Mouse (Mus musculus) CH12.LX (cell line): ENCODE data around the gene Emp1. TPM values are rescaled to one million over a fixed set of nuclear protein-coding genes. Genes with fewer than 3 reads are reported as not detected.

Experiments used
- DNase-seq: peaks from one replicate; pipeline ENCODE4 v3.0.0-alpha.2; 2013; ENCODE audit errors: extremely low read depth
- H3K27ac ChIP-seq: 2 replicates; pipeline ENCODE4 v1.5.1; 2012; ENCODE audit warnings: low read depth, mild to moderate bottlenecking, control low read depth, moderate library complexity; ENCODE audit not compliant: insufficient read depth
- H3K27me3 ChIP-seq: replicated peaks from 2 replicates; pipeline ENCODE3; 2012; ENCODE audit warnings: inconsistent platforms
- H3K36me3 ChIP-seq, 2 experiments: replicated peaks in 1 of 2; 2 replicates each; pipeline versions ENCODE3 to v1.6.1; 2012; ENCODE audit warnings: inconsistent platforms in 1 of 2, low read length in 1 of 2, mild to moderate bottlenecking in 1 of 2, mixed read lengths in 1 of 2, moderate library complexity in 1 of 2; ENCODE audit not compliant: control insufficient read depth in 1 of 2, insufficient read depth in 1 of 2
- H3K4me1 ChIP-seq, 2 experiments: 2 replicates each; pipeline ENCODE4 v1.6.1; 2012; ENCODE audit warnings: inconsistent platforms in 1 of 2, moderate library complexity in 1 of 2; ENCODE audit not compliant: insufficient read depth in 2 of 2, control insufficient read depth in 1 of 2
- H3K4me2 ChIP-seq: 2 replicates; pipeline ENCODE4 v1.6.1; 2012; ENCODE audit warnings: low read depth, mild to moderate bottlenecking, control low read depth; ENCODE audit not compliant: poor library complexity, insufficient read depth, severe bottlenecking
- H3K4me3 ChIP-seq, 3 experiments: fragments of 150-350 bp in 1 of 3; sonication (generic) in 1 of 3; replicated peaks in 1 of 3; 2 replicates each; pipeline versions ENCODE3 to v1.5.1; 2011 to 2012; ENCODE audit warnings: low read depth in 2 of 3, low read length in 2 of 3, mild to moderate bottlenecking in 2 of 3, moderate library complexity in 2 of 3, control low read depth in 1 of 3, improper control_type of control experiment in 1 of 3, inconsistent platforms in 1 of 3, mixed read lengths in 1 of 3; ENCODE audit not compliant: poor library complexity in 1 of 3
- H3K79me2 ChIP-seq: replicated peaks from 2 replicates; pipeline ENCODE4 v1.6.1; 2012; ENCODE audit warnings: mild to moderate bottlenecking, moderate library complexity; ENCODE audit not compliant: control insufficient read depth, poor library complexity, insufficient read depth, severe bottlenecking; ENCODE audit errors: extremely low read depth
- H3K9ac ChIP-seq: 2 replicates; pipeline ENCODE4 v1.6.1; 2012; ENCODE audit warnings: low read depth, mild to moderate bottlenecking, control low read depth, moderate library complexity; ENCODE audit not compliant: insufficient read depth
- H3K9me3 ChIP-seq: replicated peaks from 2 replicates; pipeline ENCODE3; 2012; ENCODE audit warnings: low read length, inconsistent platforms, mixed read lengths
- CTCF ChIP-seq, 2 experiments: IDR thresholded peaks in 1 of 2; conservative IDR thresholded peaks in 1 of 2; 2 replicates each; pipeline ENCODE4 v1.5.1; 2011 to 2012; ENCODE audit warnings: low read depth in 2 of 2, low read length in 2 of 2, improper control_type of control experiment in 1 of 2, inconsistent platforms in 1 of 2, mild to moderate bottlenecking in 1 of 2, moderate library complexity in 1 of 2
- ELF1 ChIP-seq: IDR thresholded peaks from 2 replicates; pipeline ENCODE4 v1.6.1; 2014; ENCODE audit warnings: low read depth, mild to moderate bottlenecking, inconsistent platforms, low read length, improper control_type of control experiment
- EP300 ChIP-seq: IDR thresholded peaks from 2 replicates; pipeline ENCODE4 v1.6.1; 2011; ENCODE audit warnings: low read length, improper control_type of control experiment
- ETS1 ChIP-seq: conservative IDR thresholded peaks from 2 replicates; pipeline ENCODE4 v1.6.1; 2012; ENCODE audit warnings: low read depth, mild to moderate bottlenecking, inconsistent platforms, low read length, improper control_type of control experiment, moderate library complexity
- JUN ChIP-seq: IDR thresholded peaks from 2 replicates; pipeline ENCODE4 v1.6.1; 2011; ENCODE audit warnings: low read depth, mild to moderate bottlenecking, low read length, improper control_type of control experiment, moderate library complexity; ENCODE audit not compliant: insufficient read depth
- JUND ChIP-seq: conservative IDR thresholded peaks from 2 replicates; pipeline ENCODE4 v1.6.1; 2011; ENCODE audit warnings: low read depth, low read length, improper control_type of control experiment
- MAFK ChIP-seq: IDR thresholded peaks from 2 replicates; pipeline ENCODE4 v1.6.1; 2011; ENCODE audit warnings: low read length, improper control_type of control experiment; ENCODE audit not compliant: insufficient replicate concordance
- MAZ ChIP-seq: IDR thresholded peaks from 2 replicates; pipeline ENCODE4 v1.6.1; 2012; ENCODE audit warnings: low read depth, mild to moderate bottlenecking, inconsistent platforms, low read length, improper control_type of control experiment, moderate library complexity
- MEF2A ChIP-seq: IDR thresholded peaks from 2 replicates; pipeline ENCODE4 v1.6.1; 2014; ENCODE audit warnings: low read depth, mild to moderate bottlenecking, inconsistent platforms, low read length, improper control_type of control experiment, borderline replicate concordance
- MYC ChIP-seq: IDR thresholded peaks from 2 replicates; pipeline ENCODE4 v1.6.1; 2011; ENCODE audit warnings: low read depth, mild to moderate bottlenecking, improper control_type of control experiment, low read length
- NELFE ChIP-seq: IDR thresholded peaks from 2 replicates; pipeline ENCODE4 v1.6.1; 2011; ENCODE audit warnings: low read depth, low read length, improper control_type of control experiment
- PAX5 ChIP-seq: IDR thresholded peaks from 2 replicates; pipeline ENCODE4 v1.6.1; 2012; ENCODE audit warnings: low read length, inconsistent platforms, mixed read lengths
- POLR2A ChIP-seq: IDR thresholded peaks from 2 replicates; pipeline ENCODE4 v1.6.1; 2011; ENCODE audit warnings: low read depth, mild to moderate bottlenecking, improper control_type of control experiment, low read length
- POLR2AphosphoS2 ChIP-seq: IDR thresholded peaks from 2 replicates; pipeline ENCODE4 v1.6.1; 2011; ENCODE audit warnings: low read depth, low read length, improper control_type of control experiment
- RAD21 ChIP-seq: IDR thresholded peaks from 2 replicates; pipeline ENCODE4 v1.6.1; 2011; ENCODE audit warnings: low read depth, mild to moderate bottlenecking, low read length, improper control_type of control experiment, moderate library complexity
- RCOR1 ChIP-seq: conservative IDR thresholded peaks from 2 replicates; pipeline ENCODE4 v1.6.1; 2012; ENCODE audit warnings: low read depth, mild to moderate bottlenecking, inconsistent platforms, low read length, improper control_type of control experiment
- SMC3 ChIP-seq: IDR thresholded peaks from 2 replicates; pipeline ENCODE4 v1.6.1; 2011; ENCODE audit warnings: low read depth, low read length, improper control_type of control experiment
- TCF12 ChIP-seq: IDR thresholded peaks from 2 replicates; pipeline ENCODE4 v1.6.1; 2014; ENCODE audit warnings: low read depth, mild to moderate bottlenecking, inconsistent platforms, low read length, improper control_type of control experiment
- UBTF ChIP-seq: IDR thresholded peaks from 2 replicates; pipeline ENCODE4 v1.6.1; 2012; ENCODE audit warnings: low read depth, mild to moderate bottlenecking, inconsistent platforms, low read length, improper control_type of control experiment, moderate library complexity
- USF1 ChIP-seq: IDR thresholded peaks from 2 replicates; pipeline ENCODE4 v1.6.1; 2014; ENCODE audit warnings: low read depth, mild to moderate bottlenecking, inconsistent platforms, low read length, improper control_type of control experiment
- USF2 ChIP-seq: conservative IDR thresholded peaks from 2 replicates; pipeline ENCODE4 v1.6.1; 2011; ENCODE audit warnings: low read depth, low read length, improper control_type of control experiment
- ZC3H11A ChIP-seq: IDR thresholded peaks from 2 replicates; pipeline ENCODE4 v1.6.1; 2012; ENCODE audit warnings: low read depth, mild to moderate bottlenecking, inconsistent platforms, low read length, improper control_type of control experiment
- ZMIZ1 ChIP-seq: IDR thresholded peaks from 2 replicates; pipeline ENCODE4 v1.6.1; 2012; ENCODE audit warnings: low read depth, mild to moderate bottlenecking, inconsistent platforms, low read length, improper control_type of control experiment
- dilution Hi-C: fragments of 300-500 bp; cut with MboI; formaldehyde crosslinking; loops from 2 replicates; pipeline ENCODE4 v1.14.3; 2020; ENCODE audit warnings: low sequenced_read_pairs; ENCODE audit not compliant: extremely low pct_unique_long_range_greater_than_20kb, extremely low pct_ligation_motif_present
- in situ Hi-C: fragments of 300-500 bp; cut with MboI; formaldehyde crosslinking; loops from 3 replicates; pipeline ENCODE4 v1.14.3; 2019; ENCODE audit warnings: low sequenced_read_pairs, low pct_ligation_motif_present, low pct_unique_long_range_greater_than_20kb, mixed read lengths
- polyA plus RNA-seq: library from polyadenylated mRNA; unstranded; fragments of >175 nt; gene quantifications from 2 replicates; pipeline ENCODE4 v1.2.1, GENCODE M21; 2012; ENCODE audit warnings: low read depth; ENCODE audit not compliant: insufficient read length
- total RNA-seq, 2 experiments: library from RNA; depleted of rRNA; stranded (reverse); fragments of 300-350 nt in 1 of 2; fragments of >200 nt in 1 of 2; gene quantifications; 2 replicates each; pipeline ENCODE4 v1.2.3; 2012 to 2014

Gene Emp1
- total and polyA plus RNA-seq, 3 experiments, result 1.9 to 11.3 (median 7.0) TPM

DNA sequence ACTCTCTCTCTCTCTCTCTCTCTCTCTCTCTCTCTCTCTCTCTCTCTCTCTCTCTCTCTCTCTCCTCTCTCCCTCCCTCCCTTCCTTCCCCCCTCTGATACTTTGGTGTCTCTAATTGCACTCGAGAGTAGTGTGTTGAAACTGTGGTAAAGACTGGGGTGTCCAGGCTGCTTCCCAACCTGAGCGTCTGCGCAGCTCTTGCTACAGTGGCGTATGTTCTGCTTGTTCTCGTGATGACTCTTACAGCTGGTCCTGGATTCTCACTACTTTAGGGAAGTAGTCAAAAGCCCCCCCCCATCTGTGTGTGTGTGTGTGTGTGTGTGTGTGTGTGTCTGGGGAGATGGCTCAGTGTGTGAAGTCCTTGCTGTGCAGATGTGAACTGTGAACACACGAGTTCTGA is 50.3 kb downstream of the Emp1 start:
- in situ Hi-C loops, result no loop called here
- H3K27me3 ChIP-seq, result peaks cover 13% of the 10 kb centered on the region
- dilution Hi-C loops, result no loop called here

DNA sequence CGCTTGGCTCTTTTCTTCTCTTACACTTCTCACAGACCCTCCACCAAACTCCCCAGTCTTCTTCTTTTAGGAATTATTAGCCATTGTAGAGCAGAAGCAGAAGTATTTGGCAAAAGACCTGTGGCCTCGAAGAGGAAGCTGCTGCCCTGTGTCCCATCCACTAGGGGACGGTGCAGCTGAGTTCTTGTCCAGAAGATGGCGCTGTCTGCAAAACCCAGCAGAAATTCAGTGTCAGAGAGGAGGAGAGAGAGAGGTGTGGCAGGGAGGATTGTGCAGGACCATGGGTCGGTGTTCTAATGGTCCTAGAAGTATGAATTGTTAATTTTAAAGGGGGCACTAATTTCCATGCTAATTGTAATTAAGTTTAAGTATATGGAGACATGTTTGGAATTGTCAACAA is 55.1 kb downstream of the Emp1 start:
- peak; percentile 59 for DNase-seq
- Histone ChIP-seq H3K27ac (no peak overlapping the region), H3K4me1 (peaks cover 0 to 9% of the 10 kb centered on the region in 2 experiments; a peak in 2 of 4 replicates), H3K4me3 (no peak overlapping the region), H3K4me2 (no peak overlapping the region), H3K79me2 (no peaks in the 10 kb centered on the region), H3K9ac (no peak overlapping the region), H3K9me3 (no peaks in the 10 kb centered on the region), H3K36me3 (no peaks in the 10 kb centered on the region), H3K27me3 (peaks cover 2% of the 10 kb centered on the region)
- TF ChIP-seq MYC (no peak), CTCF (conservative IDR thresholded peaks at IDR 0.05 in 1 of 2, IDR thresholded peaks at IDR 0.05 in 1 of 2; ENCODE audit: low read depth in 2 of 2, low read length in 2 of 2) (peak; percentile 71 to 91), RCOR1 (no peak), USF2 (no peak), ETS1 (no peak), MEF2A (no peak), USF1 (no peak), RAD21 (peak; percentile 35), ZMIZ1 (no peak), SMC3 (peak; percentile 26), EP300 (no peak), MAZ (no peak), POLR2AphosphoS2 (no peak), ELF1 (no peak), MAFK (no peak), POLR2A (no peak)
- in situ Hi-C loops (no loop called here), dilution Hi-C loops (no loop called here)

More for the DNA sequence above, 50.3 kb downstream of the Emp1 start:
- Histone ChIP-seq H3K9ac (no peak overlapping the region), H3K9me3 (no peaks in the 10 kb centered on the region), H3K27ac (no peak overlapping the region), H3K4me2 (no peak overlapping the region), H3K4me1 (no peaks in the 10 kb centered on the region), H3K36me3 (no peaks in the 10 kb centered on the region), H3K4me3 (no peak overlapping the region), H3K79me2 (no peaks in the 10 kb centered on the region)
- no peak for DNase-seq
- TF ChIP-seq JUND, result no peak
- TF ChIP-seq JUN, result no peak
- no peak for TF ChIP-seq PAX5
- TF ChIP-seq TCF12, result no peak
- TF ChIP-seq NELFE, result no peak
- no peak for TF ChIP-seq ZC3H11A
- no peak for TF ChIP-seq SMC3
- TF ChIP-seq MAFK, result no peak
- no peak for TF ChIP-seq MYC
- TF ChIP-seq UBTF, result no peak
- TF ChIP-seq, all 38 proteins: peak for 0
